Mouse (Mus musculus) kidney, adult 2 months (tissue): ENCODE results near the gene Traf4. TPM values are rescaled to one million over a fixed set of nuclear protein-coding genes. Genes with fewer than 3 reads are reported as not detected.

Experiments
- DNase-seq: peaks from one replicate; pipeline ENCODE4 v3.0.0; 2021
- H3K27ac ChIP-seq: fragments of 200-500 bp; 2 replicates; pipeline ENCODE4 v1.5.1; 2012; ENCODE audit warnings: low read depth, low read length, control low read depth, inconsistent platforms; ENCODE audit not compliant: insufficient read depth
- H3K27me3 ChIP-seq: fragments of 200-500 bp; replicated peaks from 2 replicates; pipeline ENCODE4 v1.6.1; 2012; ENCODE audit warnings: mild to moderate bottlenecking, moderate library complexity, low read length, inconsistent platforms; ENCODE audit not compliant: control insufficient read depth, insufficient read depth
- H3K36me3 ChIP-seq: fragments of 200-500 bp; 2 replicates; pipeline ENCODE4 v1.6.1; 2012; ENCODE audit warnings: mild to moderate bottlenecking, moderate library complexity, low read length, inconsistent platforms; ENCODE audit not compliant: control insufficient read depth, insufficient read depth
- H3K4me1 ChIP-seq: fragments of 200-500 bp; 2 replicates; pipeline ENCODE4 v1.6.1; 2011; ENCODE audit warnings: low read length; ENCODE audit not compliant: control insufficient read depth, insufficient read depth
- H3K4me3 ChIP-seq: fragments of 200-500 bp; 2 replicates; pipeline ENCODE4 v1.5.1; 2011; ENCODE audit warnings: mild to moderate bottlenecking, low read depth, low read length, control low read depth; ENCODE audit not compliant: insufficient read depth
- CTCF ChIP-seq: fragments of 200-500 bp; conservative IDR thresholded peaks from 2 replicates; pipeline ENCODE4 v1.5.1; 2011; ENCODE audit warnings: low read depth, mild to moderate bottlenecking, control low read depth, low read length, moderate library complexity, mixed read lengths; ENCODE audit not compliant: insufficient read depth, insufficient read length
- POLR2A ChIP-seq: fragments of 200-500 bp; IDR thresholded peaks from one replicate; pipeline ENCODE4 v1.6.1; 2011; ENCODE audit warnings: low read depth, low read length, control low read depth
- WGBS: fragments of 180-500 bp; shearing (Covaris S2); methylation state at CpG from one replicate; pipeline ENCODE4 v1.1.7; 2018; 5-methylcytosine and 5-hydroxymethylcytosine counted together
- polyA plus RNA-seq: library from polyadenylated mRNA; depleted of rRNA; stranded (reverse); fragments of >200 nt; gene quantifications from 2 replicates; pipeline ENCODE4 v1.2.3, GENCODE M21; 2012

The Traf4 gene
- polyA plus RNA-seq, 1 experiment, result 108 TPM

GRCm38 (mm10) chr11:78205361-78206206, 40.2 kb upstream of the Traf4 start:
- 51% methylated on average over 13 of the region's 13 CpGs for WGBS
- Histone ChIP-seq H3K27me3 (no peaks in the 10 kb centered on the region), H3K4me3 (no peak overlapping the region), H3K4me1 (peaks cover 7% of the 10 kb centered on the region; the same call in 1 of the 2 replicates), H3K36me3 (peaks cover 2% of the 10 kb centered on the region; the same call in 1 of the 2 replicates), H3K27ac (no peak overlapping the region)
- DNase-seq, result no peak
- TF ChIP-seq POLR2A, result no peak

- 83% methylated on average over 6 of the region's 6 CpGs for WGBS
- TF ChIP-seq POLR2A, result no peak
- no peak for TF ChIP-seq CTCF
- no peaks in the 10 kb centered on the region for H3K27me3 ChIP-seq
- DNase-seq, result no peak
- H3K36me3 ChIP-seq, result peaks cover 2% of the 10 kb centered on the region; the same call in 1 of the 2 replicates
- H3K27ac ChIP-seq, result no peak overlapping the region
- no peak overlapping the region for H3K4me3 ChIP-seq
- peaks cover 7% of the 10 kb centered on the region; the same call in 1 of the 2 replicates for H3K4me1 ChIP-seq
These were observed 38.9 kb upstream of the Traf4 start for GRCm38 (mm10) chr11:78204287-78204686.

GRCm38 (mm10) chr11:78202372-78202771, 37.0 kb upstream of the Traf4 start:
- H3K27ac ChIP-seq, result no peak overlapping the region

GRCm38 (mm10) chr11:78195101-78195863, 29.9 kb upstream of the Traf4 start:
- no peak for DNase-seq
- TF ChIP-seq POLR2A, result no peak
- TF ChIP-seq CTCF, result no peak
- Histone ChIP-seq H3K36me3 (no peaks in the 10 kb centered on the region), H3K4me1 (peaks cover 9% of the 10 kb centered on the region), H3K4me3 (peak overlapping the region; percentile 72; the same call in 1 of the 2 replicates), H3K27me3 (no peaks in the 10 kb centered on the region), H3K27ac (no peak overlapping the region; the same call in 1 of the 2 replicates)
- 64% methylated on average over 23 of the region's 23 CpGs for WGBS

More at GRCm38 (mm10) chr11:78202372-78202771, 37.0 kb upstream of the Traf4 start:
- WGBS, result 61% methylated on average over 3 of the region's 3 CpGs
- TF ChIP-seq POLR2A (no peak), CTCF (no peak)
- Histone ChIP-seq H3K27me3 (no peaks in the 10 kb centered on the region), H3K4me1 (peaks cover 7% of the 10 kb centered on the region; the same call in 1 of the 2 replicates), H3K4me3 (no peak overlapping the region), H3K36me3 (peaks cover under 1% of the 10 kb centered on the region; the same call in 1 of the 2 replicates)
- DNase-seq, result peak; percentile 49

- peak; percentile 88 for DNase-seq
- H3K4me3 ChIP-seq, result peak overlapping the region; percentile 72
- WGBS, result 3% methylated on average over 30 of the region's 30 CpGs
- H3K27ac ChIP-seq, result peak overlapping the region; percentile 54; the same call in 1 of the 2 replicates
- no peaks in the 10 kb centered on the region for H3K27me3 ChIP-seq
- peaks cover 14% of the 10 kb centered on the region for H3K4me1 ChIP-seq
- H3K36me3 ChIP-seq, result no peaks in the 10 kb centered on the region
- TF ChIP-seq CTCF, result no peak
- peak; percentile 36 for TF ChIP-seq POLR2A
These were observed 29.2 kb upstream of the Traf4 start for GRCm38 (mm10) chr11:78194411-78195100.

- DNase-seq, result no peak
- no peaks in the 10 kb centered on the region for H3K27me3 ChIP-seq
- WGBS, result 50% methylated on average over 1 of the region's 1 CpGs
- H3K4me3 ChIP-seq, result no peak within 1 kb of the TSS
- no peaks in the 10 kb centered on the region for H3K36me3 ChIP-seq
- TF ChIP-seq POLR2A (no peak), CTCF (no peak)
- H3K27ac ChIP-seq, result no peak within 1 kb of the TSS
- H3K4me1 ChIP-seq, result peaks cover 16% of the 10 kb centered on the region
These were observed 27.7 kb upstream of the Traf4 start, which contains the start of gene Proca1 for GRCm38 (mm10) chr11:78193113-78193512. Gene Proca1 (plus strand): TSS chr11:78193392.
